Mouse (Mus musculus) cerebellum, adult 9-11 months (tissue): ENCODE data around the gene Selenbp2.
"Not testable (repeated sequence)": the region's sequence is repeated elsewhere in the genome, so short reads cannot be mapped to it uniquely, and the experiment has no call there.

Experiments
- DNase-seq: peaks from one replicate; pipeline ENCODE4 v3.0.0; 2022

The Selenbp2 gene

DNA sequence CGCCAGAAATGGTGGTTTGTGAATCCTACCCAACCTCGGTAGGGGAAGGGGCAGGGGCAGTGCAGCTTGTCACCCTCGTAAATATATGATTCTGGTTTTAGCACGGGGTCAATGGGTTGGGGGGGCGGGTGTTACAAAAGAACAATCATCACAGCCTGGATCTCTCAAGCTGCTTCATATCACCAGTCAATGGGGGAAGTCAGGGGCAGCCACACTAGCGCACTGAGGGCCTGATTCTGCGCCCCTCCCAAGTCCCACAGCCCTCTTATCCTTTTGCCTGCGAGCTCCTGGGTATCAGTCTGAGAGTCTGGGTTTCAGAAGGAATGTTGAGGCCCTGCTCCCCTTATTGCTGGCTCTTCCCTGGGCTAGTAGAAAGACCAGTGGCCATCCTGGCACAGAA is 518 bp downstream of the Selenbp2 start:
- DNase-seq = not testable (repeated sequence)

DNA sequence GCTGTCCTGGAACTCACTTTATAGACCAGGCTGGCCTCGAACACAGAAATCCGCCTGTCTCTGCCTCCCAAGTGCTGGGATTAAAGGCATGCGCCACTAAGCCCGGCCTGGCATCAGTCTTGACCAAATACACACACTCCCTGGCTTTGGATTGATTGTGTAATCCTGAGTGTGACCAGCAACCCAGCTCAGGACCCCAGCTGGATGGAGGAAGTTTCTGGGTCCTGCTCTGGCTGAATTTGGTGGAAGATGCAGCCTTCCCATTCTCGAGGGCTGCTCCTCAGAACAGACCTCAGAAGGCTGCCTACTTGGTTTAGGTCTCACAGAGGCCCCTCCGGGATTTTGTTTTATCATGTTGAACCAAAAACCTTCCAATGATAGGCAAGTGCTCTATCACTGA is 2.2 kb downstream of the Selenbp2 start:
- DNase-seq = not testable (repeated sequence)

DNA sequence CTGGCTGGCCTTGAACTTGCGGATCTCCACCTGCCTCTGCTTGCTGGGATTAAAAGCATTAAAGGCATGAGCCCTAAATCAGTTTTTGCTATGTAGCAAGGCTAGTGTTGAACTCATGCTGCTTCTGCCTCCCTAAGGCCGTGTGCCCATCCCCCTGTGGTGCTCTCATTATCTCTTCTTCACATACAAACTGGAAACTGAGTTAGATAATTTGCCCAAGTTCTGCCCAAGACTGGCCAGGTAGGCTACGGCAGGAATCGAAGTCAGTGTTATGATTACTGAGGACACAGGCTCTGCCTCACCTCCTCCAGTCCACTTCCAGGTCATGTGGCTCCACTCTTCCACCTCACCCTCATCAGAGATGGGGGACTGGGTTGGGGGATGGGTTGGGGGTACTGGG is 2.9 kb downstream of the Selenbp2 start:
- not testable (repeated sequence) for DNase-seq

DNA sequence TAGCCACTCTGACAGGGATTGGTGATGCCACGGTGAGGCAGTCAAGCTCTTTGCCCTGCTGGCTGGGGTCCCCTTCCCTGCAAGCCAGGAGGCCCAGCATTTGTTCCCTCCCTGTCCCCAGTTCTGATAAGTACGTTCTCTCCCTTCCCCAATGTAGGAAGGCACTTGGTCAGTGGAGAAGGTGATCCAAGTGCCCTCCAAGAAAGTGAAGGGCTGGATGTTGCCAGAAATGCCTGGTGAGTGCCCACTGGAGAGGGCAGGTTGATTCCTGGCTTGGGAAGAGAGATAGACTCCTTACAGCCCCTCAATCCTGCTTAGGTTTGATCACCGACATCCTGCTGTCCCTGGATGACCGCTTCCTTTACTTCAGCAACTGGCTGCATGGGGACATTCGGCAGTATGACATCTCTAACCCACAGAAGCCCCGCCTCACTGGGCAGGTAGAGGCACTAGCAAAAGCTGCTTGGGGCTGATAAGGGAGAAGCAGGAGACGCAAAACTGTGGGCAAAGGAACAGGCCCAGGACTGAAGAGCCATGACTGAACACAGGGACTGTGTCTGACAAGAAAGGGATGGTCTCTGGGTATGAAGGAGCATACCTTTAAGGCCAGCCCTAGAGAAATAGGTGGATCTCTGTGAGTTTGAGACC is 8.9 kb downstream of the Selenbp2 start:
- DNase-seq = not testable (repeated sequence)

- no peak for DNase-seq
Measured at GRCm38 (mm10) chr3:94702856-94703255, 9.5 kb downstream of the Selenbp2 start.

DNA sequence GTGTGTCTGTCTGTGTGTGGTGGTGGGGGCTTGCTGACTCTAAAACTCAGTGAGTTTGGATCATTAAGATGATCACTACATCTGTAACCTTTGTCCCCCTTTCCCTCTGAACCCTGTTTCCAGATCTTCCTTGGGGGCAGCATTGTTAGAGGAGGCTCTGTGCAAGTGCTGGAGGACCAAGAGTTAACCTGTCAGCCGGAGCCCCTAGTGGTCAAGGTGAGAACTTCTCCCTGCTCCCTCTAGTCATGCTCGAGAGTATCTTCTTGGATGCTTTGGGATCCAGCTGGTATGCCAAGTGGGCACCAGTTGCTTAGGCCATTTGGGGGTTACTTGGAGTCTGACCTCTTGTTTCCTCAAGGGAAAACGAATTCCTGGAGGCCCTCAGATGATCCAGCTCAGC is 10.0 kb downstream of the Selenbp2 start:
- not testable (repeated sequence) for DNase-seq

GRCm38 (mm10) chr3:94710591-94710990 is 17.2 kb downstream of the Selenbp2 start:
- not testable (repeated sequence) for DNase-seq

DNA sequence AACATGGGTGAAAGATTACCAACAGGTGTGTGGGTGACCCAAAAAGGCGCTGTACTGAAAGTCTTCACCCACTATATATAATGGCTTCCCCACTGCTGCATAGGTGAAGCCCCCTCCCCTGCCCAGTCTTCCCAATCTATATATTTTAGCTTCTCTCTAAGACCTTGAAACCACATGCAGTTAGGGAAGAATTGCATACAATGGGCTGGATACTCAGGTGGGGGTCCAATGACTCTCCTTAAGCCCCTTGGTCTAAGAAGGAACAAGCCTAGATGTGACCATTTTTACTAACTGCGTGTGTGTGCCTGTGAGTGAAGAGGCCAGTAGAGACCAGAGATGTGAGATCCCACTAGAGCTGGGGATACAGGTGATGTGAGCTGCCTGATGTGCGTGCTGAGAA is 20.1 kb downstream of the Selenbp2 start:
- DNase-seq = not testable (repeated sequence)

DNA sequence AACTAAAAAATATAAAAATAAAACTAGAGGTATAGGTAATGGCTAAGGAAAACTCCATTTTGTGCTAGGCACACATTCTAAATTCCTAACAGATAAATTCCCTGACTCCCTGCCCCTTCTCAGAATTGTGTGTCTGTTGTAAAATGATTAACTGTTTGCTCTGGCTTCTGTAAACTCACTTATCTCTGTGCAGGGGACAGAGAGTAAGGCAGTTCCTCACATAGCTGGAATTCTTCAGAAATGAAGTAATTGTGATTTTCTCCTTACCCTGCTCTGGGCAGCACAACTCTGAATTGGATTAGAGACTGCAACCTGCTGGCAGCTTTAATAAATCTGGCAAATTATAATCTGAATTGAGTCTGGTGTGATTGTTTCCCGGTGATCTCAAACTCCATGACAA is 24.9 kb downstream of the Selenbp2 start:
- not testable (repeated sequence) for DNase-seq

DNA sequence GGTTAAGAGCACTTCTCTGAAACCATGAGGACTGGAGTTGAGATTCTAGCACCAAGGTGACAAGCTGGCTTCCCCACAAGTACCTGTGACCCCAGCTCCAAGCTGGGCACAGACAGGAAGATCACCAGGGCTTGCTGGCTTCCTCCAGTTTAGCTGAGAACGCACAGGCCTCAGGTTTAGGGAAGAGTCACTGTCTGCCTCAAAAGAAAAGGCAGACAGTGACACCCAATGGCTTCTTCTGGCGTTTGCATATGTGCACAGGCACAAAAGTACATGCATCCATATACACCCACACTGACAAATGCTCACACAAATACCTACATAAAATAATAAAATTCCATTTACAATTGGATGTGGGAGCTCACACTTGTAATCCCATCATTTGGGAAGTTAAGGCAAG is 30.3 kb downstream of the Selenbp2 start:
- DNase-seq = not testable (repeated sequence)

DNA sequence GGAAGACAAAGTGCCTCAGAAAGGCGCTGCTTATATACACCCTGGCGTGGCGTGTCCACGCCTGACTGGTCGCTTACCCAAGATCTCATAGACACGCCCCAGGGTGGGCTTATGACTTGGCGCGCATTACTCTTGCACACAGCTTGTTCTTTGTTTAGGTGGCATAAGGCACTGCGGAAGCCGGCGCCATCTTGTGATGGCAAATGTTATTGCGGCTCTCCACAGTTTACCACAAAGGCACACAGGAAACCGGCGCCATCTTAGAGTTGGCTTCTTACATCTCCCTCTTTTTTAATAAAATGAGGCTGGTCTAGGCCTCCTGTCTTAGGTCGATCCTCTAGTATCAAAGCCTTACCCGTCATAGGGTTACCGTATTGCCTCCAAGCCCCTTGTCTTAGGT is 52.3 kb downstream of the Selenbp2 start:
- DNase-seq = no peak
